Mouse (Mus musculus): ENCODE data around the gene Zfp335.

- TF ChIP-seq GATA1 (IDR thresholded peaks at IDR 0.05; ENCODE audit: borderline replicate concordance, low read length) (no peak), FLI1 (IDR thresholded peaks at IDR 0.05; ENCODE audit: low read length) (no peak)
These were observed 55.1 kb downstream of the Zfp335 start for GRCm38 (mm10) chr2:164856309-164857100.
